Mouse (Mus musculus) forebrain, embryonic 14.5 days (tissue): ENCODE measurements around the gene Fgfr2. TPM values are rescaled to one million over a fixed set of nuclear protein-coding genes. Genes with fewer than 3 reads are reported as not detected.

Source experiments
- ATAC-seq: fragments of 200-750 bp; cut with Nextera tagmentation; 2 replicates; pipeline ENCODE4 v1.8.0; 2017; ENCODE audit warnings: mild to moderate bottlenecking, moderate library complexity
- DNase-seq: peaks from one replicate; pipeline ENCODE4 v3.0.0-alpha.2; 2015; ENCODE audit warnings: low spot score
- H3K27ac ChIP-seq: fragments of 300-500 bp; sonication (generic); 2 replicates; pipeline ENCODE4 v1.5.1; 2014; ENCODE audit warnings: low read depth, mild to moderate bottlenecking, control low read depth, low read length, moderate library complexity
- H3K27me3 ChIP-seq: fragments of 300-500 bp; sonication (generic); replicated peaks from 2 replicates; pipeline ENCODE4 v1.6.1; 2014; ENCODE audit warnings: low read length, control low read depth, mixed read lengths; ENCODE audit not compliant: control insufficient read depth, insufficient read depth
- H3K36me3 ChIP-seq: fragments of 300-500 bp; sonication (generic); 2 replicates; pipeline ENCODE4 v1.6.1; 2014; ENCODE audit warnings: low read length, control low read depth; ENCODE audit not compliant: control insufficient read depth, insufficient read depth
- H3K4me1 ChIP-seq: fragments of 300-500 bp; sonication (generic); 2 replicates; pipeline ENCODE4 v1.6.1; 2014; ENCODE audit warnings: antibody characterized with exemption, low read length, control low read depth; ENCODE audit not compliant: control insufficient read depth, insufficient read depth
- H3K4me2 ChIP-seq: fragments of 300-500 bp; sonication (generic); 2 replicates; pipeline ENCODE4 v1.6.1; 2014; ENCODE audit warnings: mild to moderate bottlenecking, control low read depth, low read length
- H3K4me3 ChIP-seq: fragments of 300-500 bp; sonication (generic); 2 replicates; pipeline ENCODE4 v1.5.1; 2014; ENCODE audit warnings: low read depth, low read length, control low read depth
- H3K9ac ChIP-seq: fragments of 300-500 bp; sonication (generic); 2 replicates; pipeline ENCODE4 v1.6.1; 2014; ENCODE audit warnings: mild to moderate bottlenecking, low read length, control low read depth, moderate library complexity
- H3K9me3 ChIP-seq: fragments of 300-500 bp; sonication (generic); replicated peaks from 2 replicates; pipeline ENCODE4 v1.6.1; 2016; ENCODE audit warnings: low read length, control low read depth, mixed read lengths; ENCODE audit not compliant: control insufficient read depth
- WGBS: fragments of 180-500 bp; shearing (Covaris S2); extraction: QIAGEN DNeasy Blood & Tissue Kit; methylation state at CpG from one replicate; pipeline ENCODE4 v1.1.7; 2014; 5-methylcytosine and 5-hydroxymethylcytosine counted together
- polyA plus RNA-seq: library from polyadenylated mRNA; unstranded; fragments of >200 nt; fragmentation: Nextera tagmentation; extraction: Ambion mirVana; gene quantifications from 2 replicates; pipeline ENCODE4 v1.2.1, GENCODE M21; 2014

Fgfr2 gene
- polyA plus RNA-seq, 1 experiment from 2014 or later, result 35.9 TPM

GRCm38 (mm10) chr7:131958705-131959104, 1164.4 kb downstream of the Fgfr2 start:
- Histone ChIP-seq H3K27ac (no peak overlapping the region), H3K4me3 (no peak overlapping the region), H3K36me3 (no peaks in the 10 kb centered on the region), H3K27me3 (no peaks in the 10 kb centered on the region), H3K9me3 (no peaks in the 10 kb centered on the region), H3K4me2 (no peak overlapping the region), H3K9ac (no peak overlapping the region), H3K4me1 (no peaks in the 10 kb centered on the region)
- ATAC-seq (no peak), DNase-seq (no peak)
- 75% methylated on average over 1 of the region's 1 CpGs for WGBS

GRCm38 (mm10) chr7:131953402-131953801, 1169.7 kb downstream of the Fgfr2 start:
- H3K36me3 ChIP-seq, result no peaks in the 10 kb centered on the region
- H3K27me3 ChIP-seq, result no peaks in the 10 kb centered on the region
- H3K9ac ChIP-seq, result no peak overlapping the region
- no peak overlapping the region for H3K27ac ChIP-seq
- H3K4me2 ChIP-seq, result no peak overlapping the region
- ATAC-seq (no peak), DNase-seq (peak; percentile 58)
- H3K9me3 ChIP-seq, result no peaks in the 10 kb centered on the region
- WGBS, result 12% methylated on average over 3 of the region's 3 CpGs
- peaks cover 10% of the 10 kb centered on the region; the same call in 1 of the 2 replicates for H3K4me1 ChIP-seq
- H3K4me3 ChIP-seq, result no peak overlapping the region

DNA sequence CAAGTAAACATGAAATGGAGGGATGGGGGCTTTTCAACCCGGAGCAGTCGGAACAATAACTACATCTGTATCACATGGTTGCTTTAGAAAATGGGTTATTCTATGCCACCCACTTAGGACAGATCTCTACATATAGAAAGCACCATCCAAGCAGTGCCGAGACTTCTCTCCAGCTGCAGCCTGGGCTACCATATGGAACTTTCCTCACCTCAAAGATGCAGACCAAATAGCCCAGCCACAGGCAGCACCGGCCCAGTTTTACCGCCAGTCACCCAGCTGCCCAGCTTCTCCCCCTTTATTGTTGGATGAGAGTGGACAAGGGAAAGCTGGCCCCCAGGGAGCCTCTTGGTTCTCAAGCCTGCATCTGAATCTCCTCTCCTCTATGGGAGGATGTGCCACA, 1172.0 kb downstream of the Fgfr2 start:
- no peak overlapping the region for H3K4me2 ChIP-seq
- no peaks in the 10 kb centered on the region for H3K36me3 ChIP-seq
- no peak for ATAC-seq
- H3K4me1 ChIP-seq, result peaks cover 10% of the 10 kb centered on the region; the same call in 1 of the 2 replicates
- no peak overlapping the region for H3K9ac ChIP-seq
- WGBS, result 84% methylated on average over 5 of the region's 5 CpGs
- no peak for DNase-seq
- no peak overlapping the region for H3K4me3 ChIP-seq
- H3K27me3 ChIP-seq, result no peaks in the 10 kb centered on the region
- no peak overlapping the region for H3K27ac ChIP-seq
- H3K9me3 ChIP-seq, result no peaks in the 10 kb centered on the region

DNA sequence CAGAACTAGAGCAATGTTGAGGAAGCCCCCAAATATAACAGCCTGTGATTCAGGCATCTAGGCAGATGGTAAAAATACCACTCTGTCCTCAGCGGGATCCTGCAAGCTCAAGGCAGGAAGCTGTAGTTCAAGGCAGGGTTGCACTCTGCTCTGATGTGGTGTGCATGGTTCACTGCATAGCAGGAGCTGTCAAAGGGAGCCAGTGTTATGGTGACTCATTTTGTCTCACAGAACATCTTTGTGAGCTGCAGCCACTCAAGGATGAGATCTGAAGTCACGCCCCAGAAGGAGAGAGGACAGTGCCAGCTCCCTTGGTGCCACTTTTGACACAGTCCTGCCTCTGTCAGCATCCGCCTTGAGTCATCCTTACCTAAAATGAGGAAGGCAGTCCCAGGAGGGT, 1185.5 kb downstream of the Fgfr2 start:
- DNase-seq (no peak), ATAC-seq (no peak)
- 86% methylated on average over 3 of the region's 3 CpGs for WGBS
- Histone ChIP-seq H3K9ac (no peak overlapping the region), H3K4me1 (no peaks in the 10 kb centered on the region), H3K4me2 (no peak overlapping the region), H3K27ac (no peak overlapping the region), H3K36me3 (no peaks in the 10 kb centered on the region), H3K9me3 (no peaks in the 10 kb centered on the region), H3K27me3 (no peaks in the 10 kb centered on the region), H3K4me3 (no peak overlapping the region)

DNA sequence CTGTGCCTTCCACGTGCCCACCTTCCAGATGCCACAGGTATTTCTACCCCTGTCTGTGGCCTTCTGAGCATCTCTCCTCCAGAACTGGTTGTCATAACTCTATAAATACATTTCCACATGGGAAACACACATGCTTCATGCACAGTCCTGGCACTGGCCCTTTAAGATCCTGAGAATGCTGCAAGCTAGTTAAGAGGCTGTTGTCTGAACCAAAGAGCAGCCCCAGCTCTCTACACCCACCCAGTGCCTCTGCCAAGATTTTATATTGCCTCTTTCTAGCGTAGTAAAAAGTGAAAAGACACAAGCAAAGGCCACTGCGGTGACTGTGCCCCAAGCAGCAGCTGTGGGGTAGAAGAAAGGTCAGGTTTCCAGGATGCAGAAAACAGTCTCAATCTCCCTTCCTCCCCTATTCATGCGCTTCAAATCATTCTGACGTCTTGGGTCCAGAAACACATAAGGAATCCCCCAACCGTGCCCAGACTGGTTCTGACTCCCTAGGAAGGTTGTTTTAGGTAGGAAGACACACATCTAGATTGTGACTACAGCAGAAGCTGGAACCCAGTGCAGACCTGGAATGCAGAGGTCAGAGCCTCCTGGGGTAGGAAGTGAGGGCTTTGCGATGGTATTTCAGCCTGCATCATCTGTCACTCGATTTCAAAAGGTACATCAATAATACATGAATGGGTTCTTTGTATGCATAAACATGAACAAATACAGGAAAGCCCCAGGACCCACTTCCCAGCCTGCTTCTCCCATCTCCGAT, 1195.7 kb downstream of the Fgfr2 start:
- Histone ChIP-seq H3K27me3 (no peaks in the 10 kb centered on the region; the same call in 1 of the 2 replicates), H3K4me2 (no peak overlapping the region), H3K4me3 (no peak overlapping the region), H3K27ac (no peak overlapping the region), H3K9ac (no peak overlapping the region), H3K9me3 (no peaks in the 10 kb centered on the region), H3K36me3 (no peaks in the 10 kb centered on the region), H3K4me1 (peaks cover 4% of the 10 kb centered on the region)
- no peak for ATAC-seq
- DNase-seq, result peak; percentile 28
- WGBS, result 30% methylated on average over 9 of the region's 9 CpGs

DNA sequence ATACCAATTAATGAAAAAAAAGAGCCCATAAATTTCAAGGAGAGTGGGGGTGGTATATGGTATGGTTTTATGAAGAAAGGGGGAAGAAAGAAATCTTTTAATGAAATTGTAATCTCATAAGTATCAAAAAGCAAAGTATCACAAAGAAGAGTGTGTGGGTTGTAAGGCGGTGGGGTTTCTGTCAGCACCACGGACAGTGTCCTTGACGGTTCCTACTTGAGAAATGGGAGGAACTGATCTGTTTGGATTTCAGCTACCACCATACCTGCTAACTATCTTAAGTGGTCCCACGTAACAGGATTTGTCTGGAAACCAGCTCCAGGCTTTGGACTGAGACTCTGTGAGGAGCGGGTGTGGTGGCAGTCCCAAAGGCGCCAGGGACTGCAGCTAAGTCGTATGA, 1205.8 kb downstream of the Fgfr2 start:
- H3K27ac ChIP-seq, result no peak overlapping the region
- H3K4me3 ChIP-seq, result no peak overlapping the region
- no peaks in the 10 kb centered on the region for H3K9me3 ChIP-seq
- H3K9ac ChIP-seq, result no peak overlapping the region
- no peaks in the 10 kb centered on the region for H3K27me3 ChIP-seq
- no peak for ATAC-seq
- no peak overlapping the region for H3K4me2 ChIP-seq
- H3K4me1 ChIP-seq, result no peaks in the 10 kb centered on the region
- 57% methylated on average over 7 of the region's 7 CpGs for WGBS
- no peaks in the 10 kb centered on the region for H3K36me3 ChIP-seq
- no peak for DNase-seq

- Histone ChIP-seq H3K36me3 (no peaks in the 10 kb centered on the region), H3K4me2 (no peak overlapping the region), H3K27ac (no peak overlapping the region), H3K27me3 (no peaks in the 10 kb centered on the region), H3K4me1 (peaks cover 4% of the 10 kb centered on the region), H3K4me3 (no peak overlapping the region), H3K9ac (no peak overlapping the region), H3K9me3 (no peaks in the 10 kb centered on the region)
- DNase-seq, result peak; percentile 74
- no peak for ATAC-seq
- WGBS, result 34% methylated on average over 4 of the region's 4 CpGs
Measured at GRCm38 (mm10) chr7:131909611-131910010, 1213.5 kb downstream of the Fgfr2 start.

DNA sequence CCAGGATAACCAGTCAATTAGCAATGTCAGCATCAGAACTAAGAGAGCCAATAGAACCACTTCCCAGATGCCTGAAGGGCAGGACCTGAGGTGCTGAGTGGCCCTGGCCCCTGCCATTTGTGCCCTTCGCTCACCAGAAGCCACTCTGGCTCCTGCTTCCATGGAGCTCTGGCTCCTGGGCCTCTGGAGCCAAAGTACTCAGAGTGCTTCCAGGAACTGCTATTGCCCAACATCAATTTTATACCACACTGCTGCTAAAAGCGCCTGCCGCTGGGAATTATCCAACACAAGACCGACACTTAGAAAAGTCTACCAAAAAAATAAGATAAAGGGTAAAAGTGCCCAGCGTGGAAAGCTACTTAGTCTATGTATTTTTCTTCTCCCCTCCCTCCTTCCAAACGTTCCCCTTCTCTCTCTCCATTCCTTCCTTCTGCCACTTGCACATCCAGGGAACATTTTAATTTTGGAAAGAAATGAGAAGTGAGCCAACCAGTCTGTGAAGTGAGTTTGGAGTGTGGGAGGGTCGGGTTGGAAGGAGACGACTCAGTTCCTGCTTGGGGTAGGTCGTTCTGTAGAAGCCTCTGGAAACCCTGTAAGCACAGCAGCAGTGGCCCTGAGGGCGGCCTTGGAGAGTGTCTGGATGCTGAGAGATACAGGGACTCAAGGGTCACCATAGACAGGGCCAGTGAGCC, 1216.5 kb downstream of the Fgfr2 start:
- ATAC-seq, result no peak
- WGBS, result 83% methylated on average over 10 of the region's 10 CpGs

GRCm38 (mm10) chr7:131899356-131899755, 1223.8 kb downstream of the Fgfr2 start:
- WGBS, result 3% methylated on average over 2 of the region's 2 CpGs
- H3K27me3 ChIP-seq, result no peaks in the 10 kb centered on the region
- H3K27ac ChIP-seq, result no peak overlapping the region
- H3K36me3 ChIP-seq, result no peaks in the 10 kb centered on the region
- H3K9ac ChIP-seq, result no peak overlapping the region
- H3K4me2 ChIP-seq, result no peak overlapping the region
- DNase-seq (peak; percentile 96), ATAC-seq (no peak)
- H3K4me1 ChIP-seq, result no peaks in the 10 kb centered on the region
- H3K9me3 ChIP-seq, result no peaks in the 10 kb centered on the region
- H3K4me3 ChIP-seq, result no peak overlapping the region

More for the DNA sequence above, 1216.5 kb downstream of the Fgfr2 start:
- Histone ChIP-seq H3K27ac (no peak overlapping the region), H3K4me1 (peaks cover 4% of the 10 kb centered on the region), H3K9me3 (no peaks in the 10 kb centered on the region), H3K36me3 (no peaks in the 10 kb centered on the region), H3K4me2 (no peak overlapping the region), H3K9ac (no peak overlapping the region), H3K4me3 (no peak overlapping the region), H3K27me3 (no peaks in the 10 kb centered on the region)
- no peak for DNase-seq
